Mouse (Mus musculus) heart, embryonic 12.5 days (tissue): ENCODE measurements at regions not wholly inside any gene's neighbourhood (a gene's known extent, or its start where the extent isn't known, plus 50 kb on each side); places are given as distances from the start of the nearest gene placed in this dataset.

Experiments used
- ATAC-seq: fragments of 200-750 bp; cut with Nextera tagmentation; 2 replicates; pipeline ENCODE4 v1.8.0; 2017; ENCODE audit warnings: moderate TSS enrichment, moderate library complexity; ENCODE audit not compliant: insufficient number of reproducible peaks, low FRiP score
- H3K27ac ChIP-seq: fragments of 300-500 bp; sonication (generic); 2 replicates; pipeline ENCODE4 v1.5.1; 2016; ENCODE audit warnings: mild to moderate bottlenecking, moderate library complexity; ENCODE audit not compliant: poor library complexity, severe bottlenecking
- H3K27me3 ChIP-seq: fragments of 300-500 bp; sonication (generic); replicated peaks from 2 replicates; pipeline ENCODE4 v1.6.1; 2016; ENCODE audit warnings: mild to moderate bottlenecking, moderate library complexity
- H3K36me3 ChIP-seq: fragments of 300-500 bp; sonication (generic); 2 replicates; pipeline ENCODE4 v1.6.1; 2016; ENCODE audit warnings: mild to moderate bottlenecking, moderate library complexity
- H3K4me1 ChIP-seq: fragments of 300-500 bp; sonication (generic); replicated peaks from 2 replicates; pipeline ENCODE4 v1.6.1; 2016; ENCODE audit warnings: mild to moderate bottlenecking
- H3K4me2 ChIP-seq: fragments of 300-500 bp; sonication (generic); 2 replicates; pipeline ENCODE4 v1.6.1; 2016; ENCODE audit warnings: mild to moderate bottlenecking, moderate library complexity
- H3K4me3 ChIP-seq: fragments of 300-500 bp; sonication (generic); 2 replicates; pipeline ENCODE4 v1.5.1; 2016; ENCODE audit warnings: mild to moderate bottlenecking
- H3K9ac ChIP-seq: fragments of 300-500 bp; sonication (generic); 2 replicates; pipeline ENCODE4 v1.6.1; 2016; ENCODE audit warnings: mild to moderate bottlenecking, moderate library complexity
- H3K9me3 ChIP-seq: fragments of 300-500 bp; sonication (generic); replicated peaks from 2 replicates; pipeline ENCODE4 v1.6.1; 2016; ENCODE audit warnings: mild to moderate bottlenecking, moderate library complexity
- WGBS: fragments of 180-500 bp; shearing (Covaris S2); methylation state at CpG from one replicate; pipeline ENCODE4 v1.1.7; 2016; 5-methylcytosine and 5-hydroxymethylcytosine counted together

GRCm38 (mm10) chr15:6080714-6081635 is 218.6 kb upstream of the Dab2 start:
- Histone ChIP-seq H3K36me3 (no peaks in the 10 kb centered on the region), H3K27ac (no peak overlapping the region), H3K9me3 (no peaks in the 10 kb centered on the region), H3K4me2 (no peak overlapping the region), H3K4me3 (no peak overlapping the region), H3K27me3 (no peaks in the 10 kb centered on the region), H3K4me1 (no peaks in the 10 kb centered on the region), H3K9ac (no peak overlapping the region)
- 64% methylated on average over 8 of the region's 8 CpGs for WGBS
- ATAC-seq = no peak

GRCm38 (mm10) chr15:6087208-6087607 is 212.4 kb upstream of the Dab2 start:
- Histone ChIP-seq H3K9ac (no peak overlapping the region), H3K27me3 (no peaks in the 10 kb centered on the region), H3K4me2 (no peak overlapping the region), H3K4me3 (no peak overlapping the region), H3K27ac (no peak overlapping the region), H3K36me3 (no peaks in the 10 kb centered on the region), H3K4me1 (no peaks in the 10 kb centered on the region), H3K9me3 (no peaks in the 10 kb centered on the region)
- WGBS = 70% methylated on average over 3 of the region's 3 CpGs
- no peak for ATAC-seq

- 77% methylated on average over 4 of the region's 4 CpGs for WGBS
- no peaks in the 10 kb centered on the region for H3K9me3 ChIP-seq
- no peak for ATAC-seq
These were observed 211.1 kb upstream of the Dab2 start for GRCm38 (mm10) chr15:6088498-6088897.

GRCm38 (mm10) chr15:6129697-6130096 is 169.9 kb upstream of the Dab2 start:
- 74% methylated on average over 3 of the region's 3 CpGs for WGBS
- no peaks in the 10 kb centered on the region for H3K36me3 ChIP-seq
- ATAC-seq = no peak
- no peak overlapping the region for H3K4me2 ChIP-seq
- H3K27me3 ChIP-seq = no peaks in the 10 kb centered on the region
- no peak overlapping the region for H3K9ac ChIP-seq
- H3K9me3 ChIP-seq = no peaks in the 10 kb centered on the region
- no peaks in the 10 kb centered on the region for H3K4me1 ChIP-seq
- no peak overlapping the region for H3K27ac ChIP-seq
- no peak overlapping the region for H3K4me3 ChIP-seq

More at GRCm38 (mm10) chr15:6088498-6088897, 211.1 kb upstream of the Dab2 start:
- no peaks in the 10 kb centered on the region for H3K36me3 ChIP-seq
- no peak overlapping the region for H3K4me3 ChIP-seq
- no peaks in the 10 kb centered on the region for H3K4me1 ChIP-seq
- no peaks in the 10 kb centered on the region for H3K27me3 ChIP-seq
- no peak overlapping the region for H3K4me2 ChIP-seq
- no peak overlapping the region for H3K9ac ChIP-seq
- no peak overlapping the region for H3K27ac ChIP-seq

- Histone ChIP-seq H3K27ac (no peak overlapping the region), H3K4me1 (no peaks in the 10 kb centered on the region), H3K9ac (no peak overlapping the region), H3K4me3 (no peak overlapping the region), H3K4me2 (no peak overlapping the region), H3K27me3 (no peaks in the 10 kb centered on the region), H3K36me3 (no peaks in the 10 kb centered on the region), H3K9me3 (0 out of 2 replicates have a peak, but pooled peaks cover 2% of the 10 kb centered on the region)
- no peak for ATAC-seq
These were observed 167.4 kb upstream of the Dab2 start for GRCm38 (mm10) chr15:6132216-6132615.

- no peak for ATAC-seq
- Histone ChIP-seq H3K27me3 (no peaks in the 10 kb centered on the region), H3K4me2 (no peak overlapping the region), H3K9ac (no peak overlapping the region), H3K36me3 (no peaks in the 10 kb centered on the region), H3K9me3 (no peaks in the 10 kb centered on the region), H3K4me3 (no peak overlapping the region), H3K27ac (no peak overlapping the region), H3K4me1 (no peaks in the 10 kb centered on the region)
- 55% methylated on average over 2 of the region's 2 CpGs for WGBS
These were observed 154.5 kb upstream of the Dab2 start for GRCm38 (mm10) chr15:6145071-6145470.

- Histone ChIP-seq H3K4me2 (no peak overlapping the region), H3K27ac (no peak overlapping the region), H3K27me3 (no peaks in the 10 kb centered on the region), H3K36me3 (no peaks in the 10 kb centered on the region), H3K4me1 (0 out of 2 replicates have a peak, but pooled peaks cover 2% of the 10 kb centered on the region), H3K4me3 (no peak overlapping the region), H3K9me3 (0 out of 2 replicates have a peak, but pooled peaks cover 3% of the 10 kb centered on the region), H3K9ac (no peak overlapping the region)
- ATAC-seq = no peak
- WGBS = 41% methylated on average over 9 of the region's 9 CpGs
These were observed 144.9 kb upstream of the Dab2 start for GRCm38 (mm10) chr15:6154706-6155105.

- H3K4me2 ChIP-seq = no peak overlapping the region
- peaks cover 3% of the 10 kb centered on the region; the same call in 1 of the 2 replicates for H3K9me3 ChIP-seq
- no peaks in the 10 kb centered on the region for H3K27me3 ChIP-seq
- no peak overlapping the region for H3K4me3 ChIP-seq
- H3K36me3 ChIP-seq = no peaks in the 10 kb centered on the region
- no peak overlapping the region for H3K27ac ChIP-seq
- H3K4me1 ChIP-seq = no peaks in the 10 kb centered on the region
- no peak for ATAC-seq
- WGBS = 88% methylated on average over 1 of the region's 1 CpGs
- no peak overlapping the region for H3K9ac ChIP-seq
These were observed 119.3 kb upstream of the Dab2 start for GRCm38 (mm10) chr15:6180261-6180660.

GRCm38 (mm10) chr15:6183627-6184026 is 116.0 kb upstream of the Dab2 start:
- peaks cover 3% of the 10 kb centered on the region; the same call in 1 of the 2 replicates for H3K9me3 ChIP-seq
- no peak overlapping the region for H3K9ac ChIP-seq
- no peaks in the 10 kb centered on the region for H3K4me1 ChIP-seq
- no peaks in the 10 kb centered on the region for H3K36me3 ChIP-seq
- no peak overlapping the region for H3K4me3 ChIP-seq
- H3K27me3 ChIP-seq = no peaks in the 10 kb centered on the region
- ATAC-seq = no peak
- 75% methylated on average over 3 of the region's 3 CpGs for WGBS
- H3K27ac ChIP-seq = no peak overlapping the region
- no peak overlapping the region for H3K4me2 ChIP-seq

GRCm38 (mm10) chr15:6191845-6192244 is 107.7 kb upstream of the Dab2 start:
- H3K4me3 ChIP-seq = no peak overlapping the region
- H3K27ac ChIP-seq = no peak overlapping the region
- ATAC-seq = no peak
- no peaks in the 10 kb centered on the region for H3K27me3 ChIP-seq
- H3K9me3 ChIP-seq = no peaks in the 10 kb centered on the region
- H3K36me3 ChIP-seq = no peaks in the 10 kb centered on the region
- H3K9ac ChIP-seq = no peak overlapping the region
- H3K4me2 ChIP-seq = no peak overlapping the region
- H3K4me1 ChIP-seq = no peaks in the 10 kb centered on the region

- Histone ChIP-seq H3K4me2 (no peak overlapping the region), H3K36me3 (no peaks in the 10 kb centered on the region), H3K9me3 (no peaks in the 10 kb centered on the region), H3K4me1 (no peaks in the 10 kb centered on the region), H3K27ac (no peak overlapping the region), H3K27me3 (no peaks in the 10 kb centered on the region), H3K9ac (no peak overlapping the region), H3K4me3 (no peak overlapping the region)
- no peak for ATAC-seq
- 46% methylated on average over 2 of the region's 2 CpGs for WGBS
These were observed 92.3 kb upstream of the Dab2 start for GRCm38 (mm10) chr15:6207239-6207638.

- ATAC-seq = no peak
- H3K9ac ChIP-seq = no peak overlapping the region
- no peaks in the 10 kb centered on the region for H3K36me3 ChIP-seq
- H3K27me3 ChIP-seq = no peaks in the 10 kb centered on the region
- H3K9me3 ChIP-seq = no peaks in the 10 kb centered on the region
- WGBS = 9% methylated on average over 2 of the region's 2 CpGs
- H3K4me1 ChIP-seq = no peaks in the 10 kb centered on the region
- H3K4me2 ChIP-seq = no peak overlapping the region
- H3K27ac ChIP-seq = no peak overlapping the region
- no peak overlapping the region for H3K4me3 ChIP-seq
These were observed 90.3 kb upstream of the Dab2 start for GRCm38 (mm10) chr15:6209301-6209700.
